25 mouse cellular contexts compared by ENCODE assay signal in genomic region chr9:48712985-48713765, GRCm38 (mm10).
DNase-seq lines count a peak whose midpoint lies in the region; ATAC-seq and TF ChIP-seq lines count a peak whose summit lies in the region.
"Had no signal": no experiment of that assay in that cellular context is flagged by ENCODE, and none has a peak within 500 bp of the region (broad histone marks: within the 10 kb centered on the region; RNA-seq: fewer than 3 reads in every experiment).

No protein-coding gene starts in this region.

- 86% methylated on average over 13 of the region's 13 CpGs for WGBS in forebrain, embryonic 10.5 days
- WGBS in forebrain, embryonic 14.5 days, result 84% methylated on average over 13 of the region's 13 CpGs
- 43% methylated on average over 13 of the region's 13 CpGs for WGBS in liver, embryonic 12.5 days (ENCODE audit: insufficient replicate concordance)
- WGBS in liver, postnatal 0 days (ENCODE audit: insufficient replicate concordance), result 60% methylated on average over 13 of the region's 13 CpGs

- no peak overlapping the region for H3K4me2 ChIP-seq in forebrain, embryonic 14.5 days (ENCODE audit: low read length)
- 0 out of 2 replicates have a peak overlapping the region, but pooled peaks have one; percentile 3 for H3K4me2 ChIP-seq in liver, embryonic 12.5 days
- no peak overlapping the region for H3K4me2 ChIP-seq in liver, postnatal 0 days (ENCODE audit: low read depth, low read length)
- H3K4me2 ChIP-seq: embryonic facial prominence, embryonic 12.5 days; forebrain, embryonic 12.5 days; heart, embryonic 12.5 days; hindbrain, embryonic 15.5 days; lung, embryonic 15.5 days; midbrain, embryonic 12.5 days had no signal

- peaks cover 69% of the 10 kb centered on the region for H3K36me3 ChIP-seq in forebrain, embryonic 10.5 days (replicated peaks)
- H3K36me3 ChIP-seq in forebrain, embryonic 14.5 days (ENCODE audit: control insufficient read depth, insufficient read depth, low read length), result no peaks in the 10 kb centered on the region
- H3K36me3 ChIP-seq in liver, embryonic 12.5 days, result no peaks in the 10 kb centered on the region
- H3K36me3 ChIP-seq in liver, postnatal 0 days (replicated peaks; ENCODE audit: insufficient read depth, low read length), result peaks cover 22% of the 10 kb centered on the region
- H3K36me3 ChIP-seq: embryonic facial prominence, embryonic 12.5 days; forebrain, embryonic 12.5 days; heart, embryonic 12.5 days; hindbrain, embryonic 15.5 days; lung, embryonic 15.5 days had no signal

- no peak overlapping the region for H3K4me3 ChIP-seq in forebrain, embryonic 10.5 days
- no peak overlapping the region for H3K4me3 ChIP-seq in forebrain, embryonic 14.5 days (ENCODE audit: low read depth, low read length)
- no peak overlapping the region for H3K4me3 ChIP-seq in liver, embryonic 12.5 days
- no peak overlapping the region for H3K4me3 ChIP-seq in liver, postnatal 0 days (ENCODE audit: low read depth, low read length)
- H3K4me3 ChIP-seq: embryonic facial prominence, embryonic 12.5 days; forebrain, embryonic 12.5 days; heart, embryonic 12.5 days; hindbrain, embryonic 15.5 days; limb, embryonic 10.5 days; lung, embryonic 15.5 days; midbrain, embryonic 12.5 days had no signal

- TF ChIP-seq EP300 in liver, postnatal 0 days (IDR thresholded peaks at IDR 0.05; ENCODE audit: low read depth), result no peak

- no peak for DNase-seq in forebrain, embryonic 10.5 days (ENCODE audit: extremely low spot score, low spot score)
- DNase-seq in forebrain, embryonic 14.5 days (ENCODE audit: low spot score), result no peak
- no peak for DNase-seq in liver, postnatal 0 days
- DNase-seq in ZHBTc4 (ENCODE audit: low read depth, low spot score), result peak; percentile 54
- no peak for DNase-seq in heart, adult 18-20 months
- DNase-seq: adrenal gland, adult 8-10 months; cerebellum, adult 18-20 months; cerebellum, postnatal 14 days; gastrocnemius, postnatal 10 days; heart, postnatal 10 days; kidney, adult 2 months; kidney, postnatal 10 days; lung, postnatal 4 days had no signal

- no peak for TF ChIP-seq CTCF in liver, postnatal 0 days (IDR thresholded peaks at IDR 0.05; ENCODE audit: low read depth)

- ATAC-seq in forebrain, embryonic 14.5 days, result no peak
- ATAC-seq in liver, embryonic 12.5 days, result peak; percentile 40; the same call in 1 of the 2 replicates
- no peak for ATAC-seq in liver, postnatal 0 days
- ATAC-seq in megakaryocyte progenitor cell, adult 5-6 weeks (replicated peaks; ENCODE audit: poor library complexity), result 0 out of 2 replicates have a peak, but pooled peaks have one; percentile 27
- ATAC-seq: activated CD4-positive, CD25-positive, alpha-beta regulatory T cell, adult 4 months; Patski had no signal

- no peaks in the 10 kb centered on the region for H3K27me3 ChIP-seq in forebrain, embryonic 10.5 days (ENCODE audit: poor library complexity, severe bottlenecking)
- no peaks in the 10 kb centered on the region for H3K27me3 ChIP-seq in forebrain, embryonic 14.5 days (replicated peaks; ENCODE audit: control insufficient read depth, insufficient read depth, low read length)
- H3K27me3 ChIP-seq in liver, embryonic 12.5 days (replicated peaks), result no peaks in the 10 kb centered on the region
- H3K27me3 ChIP-seq in liver, postnatal 0 days (ENCODE audit: insufficient read depth, low read length), result no peaks in the 10 kb centered on the region
- H3K27me3 ChIP-seq: embryonic facial prominence, embryonic 12.5 days; forebrain, embryonic 12.5 days; heart, embryonic 12.5 days; hindbrain, embryonic 15.5 days; lung, embryonic 15.5 days; midbrain, embryonic 12.5 days had no signal

- no peaks in the 10 kb centered on the region for H3K9me3 ChIP-seq in forebrain, embryonic 10.5 days
- 0 out of 2 replicates have a peak, but pooled peaks cover 3% of the 10 kb centered on the region for H3K9me3 ChIP-seq in forebrain, embryonic 14.5 days (replicated peaks; ENCODE audit: control insufficient read depth, low read length)
- no peaks in the 10 kb centered on the region for H3K9me3 ChIP-seq in liver, embryonic 12.5 days (replicated peaks)
- H3K9me3 ChIP-seq in liver, postnatal 0 days (ENCODE audit: low read length), result no peaks in the 10 kb centered on the region
- H3K9me3 ChIP-seq: embryonic facial prominence, embryonic 12.5 days; forebrain, embryonic 12.5 days; hindbrain, embryonic 15.5 days; limb, embryonic 10.5 days; lung, embryonic 15.5 days; midbrain, embryonic 12.5 days had no signal

- no peak overlapping the region for H3K9ac ChIP-seq in forebrain, embryonic 14.5 days (ENCODE audit: low read length)
- 0 out of 2 replicates have a peak overlapping the region, but pooled peaks have one; percentile 7 for H3K9ac ChIP-seq in liver, embryonic 12.5 days
- H3K9ac ChIP-seq in liver, postnatal 0 days (replicated peaks), result no peak overlapping the region
- H3K9ac ChIP-seq: embryonic facial prominence, embryonic 12.5 days; forebrain, embryonic 12.5 days; heart, embryonic 12.5 days; hindbrain, embryonic 15.5 days; lung, embryonic 15.5 days; midbrain, embryonic 12.5 days had no signal

- peak overlapping the region; percentile 13; the same call in 1 of the 2 replicates for H3K27ac ChIP-seq in forebrain, embryonic 10.5 days
- no peak overlapping the region for H3K27ac ChIP-seq in forebrain, embryonic 14.5 days (ENCODE audit: low read depth, low read length)
- peak overlapping the region; percentile 65 for H3K27ac ChIP-seq in liver, embryonic 12.5 days
- H3K27ac ChIP-seq in liver, postnatal 0 days (ENCODE audit: low read depth), result no peak overlapping the region
- H3K27ac ChIP-seq: embryonic facial prominence, embryonic 12.5 days; forebrain, embryonic 12.5 days; hindbrain, embryonic 15.5 days; limb, embryonic 10.5 days; lung, embryonic 15.5 days; midbrain, embryonic 12.5 days; stomach, postnatal 0 days had no signal

- peaks cover 30% of the 10 kb centered on the region for H3K4me1 ChIP-seq in forebrain, embryonic 10.5 days
- H3K4me1 ChIP-seq in forebrain, embryonic 14.5 days (ENCODE audit: control insufficient read depth, insufficient read depth, low read length), result peaks cover 6% of the 10 kb centered on the region; the same call in 1 of the 2 replicates
- peaks cover 40% of the 10 kb centered on the region for H3K4me1 ChIP-seq in liver, embryonic 12.5 days
- H3K4me1 ChIP-seq in liver, postnatal 0 days (ENCODE audit: insufficient read depth), result peaks cover 2% of the 10 kb centered on the region; the same call in 1 of the 2 replicates

Comparison
In these comparisons a context has a peak if more than half of its experiments do, and no peak if none do; other contexts are left out.
1. H3K27ac ChIP-seq: peak in forebrain, embryonic 10.5 days (single experiment) and liver, embryonic 12.5 days (single experiment); none in forebrain, embryonic 14.5 days (single experiment) and liver, postnatal 0 days (single experiment).
2. ATAC-seq: peak in liver, embryonic 12.5 days (single experiment) and megakaryocyte progenitor cell, adult 5-6 weeks (single experiment); none in forebrain, embryonic 14.5 days (single experiment) and liver, postnatal 0 days (single experiment).